Mouse (Mus musculus): Measurements from ENCODE around the gene Olfr1444. TPM values are rescaled to one million over a fixed set of nuclear protein-coding genes. Genes with fewer than 3 reads are reported as not detected.

The Olfr1444 gene
- not detected in 2 replicates for polyA plus RNA-seq (2016; fragmentation: Nextera tagmentation; extraction: Ambion mirVana)

- WGBS, result 63% methylated on average over 1 of the region's 1 CpGs
- no peak within 1 kb of the TSS for H3K4me2 ChIP-seq (replicated peaks)
- ATAC-seq (ENCODE audit: low FRiP score, low read depth), result no peak
- no peak within 1 kb of the TSS for H3K9ac ChIP-seq (replicated peaks)
- H3K4me3 ChIP-seq, result no peak within 1 kb of the TSS
- H3K9me3 ChIP-seq, result no peaks in the 10 kb centered on the region
- H3K27me3 ChIP-seq, result no peaks in the 10 kb centered on the region
- no peak within 1 kb of the TSS for H3K27ac ChIP-seq (replicated peaks)
- no peaks in the 10 kb centered on the region for H3K4me1 ChIP-seq
- no peaks in the 10 kb centered on the region for H3K36me3 ChIP-seq
Observed at GRCm38 (mm10) chr19:12856983-12857382, at the start of gene Olfr1444. Gene Olfr1444, plus strand, starts transcription at chr19:12857283.

DNA sequence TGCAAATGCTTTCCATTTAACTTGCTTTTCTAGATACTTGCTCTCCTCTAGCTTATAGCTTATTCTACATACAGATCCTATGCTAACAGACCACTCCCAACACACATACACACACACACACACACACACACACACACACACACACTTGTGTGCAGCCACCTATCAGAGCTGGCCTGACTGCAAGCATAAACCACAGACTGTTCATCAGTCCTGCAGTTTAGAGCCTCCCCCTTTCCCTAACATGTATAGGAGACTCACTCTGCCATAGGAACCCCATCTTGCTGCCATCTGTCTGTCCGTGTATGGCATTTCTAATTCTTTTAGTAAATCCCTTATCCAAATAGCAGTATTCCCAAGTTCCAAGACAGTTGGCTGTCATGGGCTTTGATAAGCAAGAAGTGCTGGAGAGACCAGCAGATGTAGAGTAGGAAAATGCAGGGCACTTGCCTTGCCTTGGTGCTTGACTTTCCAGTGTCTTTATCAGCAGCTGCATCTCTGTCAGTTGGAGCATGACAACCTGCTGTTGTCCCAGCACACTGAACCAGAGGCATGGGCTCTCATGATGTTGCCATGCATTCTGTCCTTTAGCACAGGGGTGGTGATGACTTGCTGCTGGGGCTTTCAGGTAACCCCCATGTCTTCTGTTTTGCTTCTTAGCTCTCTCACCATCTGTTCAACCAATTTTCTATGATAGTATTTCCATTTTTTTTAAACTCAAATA, 44.3 kb upstream of the Olfr1444 start:
- Histone ChIP-seq H3K36me3 (no peaks in the 10 kb centered on the region), H3K9ac (replicated peaks) (no peak overlapping the region), H3K9me3 (no peaks in the 10 kb centered on the region), H3K27ac (replicated peaks) (no peak overlapping the region), H3K4me3 (no peak overlapping the region), H3K27me3 (no peaks in the 10 kb centered on the region), H3K4me2 (replicated peaks) (no peak overlapping the region), H3K4me1 (no peaks in the 10 kb centered on the region)
- ATAC-seq (ENCODE audit: low FRiP score, low read depth), result no peak
- 56% methylated on average over 1 of the region's 1 CpGs for WGBS

GRCm38 (mm10) chr19:12813883-12814282, 43.2 kb upstream of the Olfr1444 start:
- 90% methylated on average over 1 of the region's 1 CpGs for WGBS
- Histone ChIP-seq H3K4me2 (replicated peaks) (no peak overlapping the region), H3K9me3 (no peaks in the 10 kb centered on the region), H3K27ac (replicated peaks) (no peak overlapping the region), H3K27me3 (no peaks in the 10 kb centered on the region), H3K4me3 (no peak overlapping the region), H3K4me1 (no peaks in the 10 kb centered on the region), H3K36me3 (no peaks in the 10 kb centered on the region), H3K9ac (replicated peaks) (no peak overlapping the region)
- no peak for ATAC-seq (ENCODE audit: low FRiP score, low read depth)

GRCm38 (mm10) chr19:12818507-12818906, 38.6 kb upstream of the Olfr1444 start:
- Histone ChIP-seq H3K36me3 (no peaks in the 10 kb centered on the region), H3K4me3 (no peak overlapping the region), H3K27me3 (no peaks in the 10 kb centered on the region), H3K9ac (replicated peaks) (no peak overlapping the region), H3K27ac (replicated peaks) (no peak overlapping the region), H3K4me2 (replicated peaks) (no peak overlapping the region), H3K9me3 (no peaks in the 10 kb centered on the region), H3K4me1 (no peaks in the 10 kb centered on the region)
- 94% methylated on average over 1 of the region's 1 CpGs for WGBS
- no peak for ATAC-seq (ENCODE audit: low FRiP score, low read depth)

DNA sequence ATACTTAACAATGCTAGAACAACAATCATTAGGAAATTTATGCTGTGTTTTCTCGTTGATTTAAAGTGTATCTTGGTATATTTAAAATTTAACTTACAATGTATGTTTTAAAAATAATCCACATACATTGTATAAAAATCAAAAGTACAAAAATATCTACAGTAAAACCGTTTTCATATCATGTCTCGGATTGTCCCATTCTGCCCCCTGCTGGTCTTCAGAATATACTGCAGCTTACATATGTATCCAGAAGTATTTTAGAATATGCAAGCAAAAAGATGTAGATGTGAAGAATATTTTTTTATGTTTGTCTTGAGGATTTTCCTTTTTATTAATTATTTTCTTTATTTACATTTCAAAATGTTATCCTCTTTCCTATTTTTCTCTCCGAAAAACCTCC, 36.7 kb upstream of the Olfr1444 start:
- WGBS, result 39% methylated on average over 4 of the region's 4 CpGs
- Histone ChIP-seq H3K36me3 (no peaks in the 10 kb centered on the region), H3K27me3 (no peaks in the 10 kb centered on the region), H3K4me3 (no peak overlapping the region), H3K27ac (replicated peaks) (no peak overlapping the region), H3K9ac (replicated peaks) (no peak overlapping the region), H3K9me3 (no peaks in the 10 kb centered on the region), H3K4me1 (no peaks in the 10 kb centered on the region), H3K4me2 (replicated peaks) (no peak overlapping the region)
- no peak for ATAC-seq (ENCODE audit: low FRiP score, low read depth)

DNA sequence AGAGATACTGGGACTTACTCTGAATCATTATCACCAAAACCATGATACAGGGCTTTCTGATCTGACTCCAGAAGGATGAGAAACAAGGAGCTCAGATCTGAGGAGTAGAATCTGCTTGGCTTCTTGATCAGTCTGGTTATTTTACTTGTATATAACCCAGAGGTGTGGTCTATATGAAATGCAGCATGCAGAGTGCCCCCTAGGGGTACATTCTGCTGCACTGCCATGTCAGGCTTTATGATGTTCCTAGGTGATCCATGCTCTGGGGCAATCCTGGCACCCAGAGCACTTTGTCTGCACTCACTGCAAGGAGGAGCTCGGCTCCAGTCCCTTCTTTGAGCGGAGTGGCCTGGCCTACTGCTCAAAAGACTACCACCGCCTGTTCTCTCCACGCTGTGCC, 32.5 kb upstream of the Olfr1444 start:
- no peak overlapping the region for H3K27ac ChIP-seq (replicated peaks)
- H3K27me3 ChIP-seq, result no peaks in the 10 kb centered on the region
- H3K4me1 ChIP-seq, result no peaks in the 10 kb centered on the region
- H3K4me3 ChIP-seq, result no peak overlapping the region
- H3K4me2 ChIP-seq (replicated peaks), result no peak overlapping the region
- H3K9ac ChIP-seq (replicated peaks), result no peak overlapping the region
- no peaks in the 10 kb centered on the region for H3K36me3 ChIP-seq
- WGBS, result 72% methylated on average over 4 of the region's 4 CpGs
- H3K9me3 ChIP-seq, result no peaks in the 10 kb centered on the region
- ATAC-seq (ENCODE audit: low FRiP score, low read depth), result 0 out of 2 replicates have a peak, but pooled peaks have one; percentile 19

DNA sequence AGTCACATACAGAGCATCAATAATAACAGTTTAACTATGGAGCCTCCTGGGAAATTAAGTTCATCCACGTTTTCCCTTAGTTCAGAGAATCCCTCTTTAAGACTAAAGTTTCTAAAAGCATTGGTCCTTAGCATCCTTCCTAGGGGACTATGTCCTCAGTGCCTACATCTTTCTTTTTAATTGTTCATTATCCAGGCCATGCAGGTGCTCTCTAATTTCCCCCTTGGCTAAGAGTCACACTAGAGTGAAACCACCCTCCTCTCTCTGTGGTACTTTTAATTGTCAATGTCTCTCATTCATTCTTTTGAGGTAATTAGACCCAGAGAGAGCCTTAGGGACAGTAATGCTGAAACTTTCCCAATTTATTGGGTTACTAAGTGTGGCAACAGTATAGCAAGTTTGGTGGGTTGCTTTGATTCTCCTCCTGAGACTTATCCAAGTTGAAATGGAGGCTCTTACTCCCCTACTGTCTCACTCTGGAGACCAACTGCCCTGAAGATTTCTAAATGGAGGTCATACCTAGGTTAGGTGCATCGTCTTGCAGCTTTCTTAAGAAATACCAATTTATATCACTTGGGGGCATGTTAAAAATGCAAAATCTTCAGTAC, 26.2 kb upstream of the Olfr1444 start:
- H3K27me3 ChIP-seq, result no peaks in the 10 kb centered on the region
- WGBS, result 80% methylated on average over 2 of the region's 2 CpGs
- H3K9me3 ChIP-seq, result no peaks in the 10 kb centered on the region
- H3K9ac ChIP-seq (replicated peaks), result no peak overlapping the region
- H3K4me3 ChIP-seq, result no peak overlapping the region
- H3K4me1 ChIP-seq, result no peaks in the 10 kb centered on the region
- H3K4me2 ChIP-seq (replicated peaks), result no peak overlapping the region
- H3K36me3 ChIP-seq, result no peaks in the 10 kb centered on the region
- no peak for ATAC-seq (ENCODE audit: low FRiP score, low read depth)
- no peak overlapping the region for H3K27ac ChIP-seq (replicated peaks)

GRCm38 (mm10) chr19:12831559-12831958, 25.5 kb upstream of the Olfr1444 start:
- H3K4me2 ChIP-seq (replicated peaks), result no peak overlapping the region
- H3K27ac ChIP-seq (replicated peaks), result no peak overlapping the region
- no peaks in the 10 kb centered on the region for H3K4me1 ChIP-seq
- H3K36me3 ChIP-seq, result no peaks in the 10 kb centered on the region
- WGBS, result 82% methylated on average over 1 of the region's 1 CpGs
- no peaks in the 10 kb centered on the region for H3K9me3 ChIP-seq
- H3K27me3 ChIP-seq, result no peaks in the 10 kb centered on the region
- H3K4me3 ChIP-seq, result no peak overlapping the region
- no peak for ATAC-seq (ENCODE audit: low FRiP score, low read depth)
- no peak overlapping the region for H3K9ac ChIP-seq (replicated peaks)

GRCm38 (mm10) chr19:12833625-12834024, 23.5 kb upstream of the Olfr1444 start:
- H3K4me2 ChIP-seq (replicated peaks), result no peak overlapping the region
- no peaks in the 10 kb centered on the region for H3K36me3 ChIP-seq
- no peak overlapping the region for H3K4me3 ChIP-seq
- no peaks in the 10 kb centered on the region for H3K9me3 ChIP-seq
- H3K27me3 ChIP-seq, result no peaks in the 10 kb centered on the region
- no peak for ATAC-seq (ENCODE audit: low FRiP score, low read depth)
- no peak overlapping the region for H3K27ac ChIP-seq (replicated peaks)
- no peaks in the 10 kb centered on the region for H3K4me1 ChIP-seq
- 88% methylated on average over 3 of the region's 3 CpGs for WGBS
- H3K9ac ChIP-seq (replicated peaks), result no peak overlapping the region

DNA sequence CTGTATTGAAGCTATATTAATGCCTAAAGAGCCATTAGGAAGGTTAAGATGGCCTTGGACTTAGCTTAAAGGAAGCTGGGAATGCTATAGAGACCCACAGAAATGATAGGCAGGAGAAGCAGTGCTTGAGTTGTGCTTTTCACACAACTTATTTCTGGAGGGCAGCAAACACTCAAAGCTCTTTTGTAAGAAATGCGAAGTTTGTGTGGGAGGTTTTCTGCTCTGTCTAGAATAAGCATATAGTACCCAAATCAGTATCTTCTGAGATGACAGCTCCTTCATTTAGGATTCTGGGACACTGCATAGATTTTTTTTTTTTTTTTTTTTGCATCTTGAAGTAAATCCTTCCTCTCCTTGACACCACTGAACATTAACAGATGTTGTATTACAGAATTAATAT, 18.6 kb upstream of the Olfr1444 start:
- H3K9ac ChIP-seq (replicated peaks), result no peak overlapping the region
- no peaks in the 10 kb centered on the region for H3K9me3 ChIP-seq
- H3K27me3 ChIP-seq, result no peaks in the 10 kb centered on the region
- ATAC-seq (ENCODE audit: low FRiP score, low read depth), result no peak
- H3K27ac ChIP-seq (replicated peaks), result no peak overlapping the region
- H3K36me3 ChIP-seq, result no peaks in the 10 kb centered on the region
- no peak overlapping the region for H3K4me2 ChIP-seq (replicated peaks)
- H3K4me3 ChIP-seq, result no peak overlapping the region
- H3K4me1 ChIP-seq, result no peaks in the 10 kb centered on the region
- WGBS, result 88% methylated on average over 1 of the region's 1 CpGs

DNA sequence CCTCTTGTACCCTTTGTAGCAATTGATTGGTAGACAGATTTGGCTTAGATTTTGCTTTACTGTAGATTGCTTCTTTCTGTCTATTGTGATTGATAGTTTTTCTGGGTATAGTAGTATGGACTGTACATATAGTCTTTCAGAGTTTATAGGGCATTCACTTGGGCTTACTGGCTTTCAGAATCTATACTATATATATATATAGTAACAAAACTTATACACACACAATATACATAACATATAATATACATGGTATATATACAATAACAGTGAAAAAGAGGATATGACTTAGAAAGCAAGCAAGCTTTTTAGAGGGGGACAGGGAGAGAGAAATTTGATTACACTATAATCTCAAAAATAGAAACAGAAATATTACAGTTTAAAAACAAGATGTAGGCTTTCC, 10.7 kb upstream of the Olfr1444 start, which contains the start of gene Gm5244:
Gm5244 (plus strand) TSS at position 301 of the 400 bp plus-strand sequence.
- H3K9me3 ChIP-seq, result no peaks in the 10 kb centered on the region
- H3K4me2 ChIP-seq (replicated peaks), result no peak within 1 kb of the TSS
- ATAC-seq (ENCODE audit: low FRiP score, low read depth), result no peak
- no peaks in the 10 kb centered on the region for H3K27me3 ChIP-seq
- no peaks in the 10 kb centered on the region for H3K4me1 ChIP-seq
- no peak within 1 kb of the TSS for H3K9ac ChIP-seq (replicated peaks)
- no peak within 1 kb of the TSS for H3K27ac ChIP-seq (replicated peaks)
- no peak within 1 kb of the TSS for H3K4me3 ChIP-seq
- no peaks in the 10 kb centered on the region for H3K36me3 ChIP-seq

GRCm38 (mm10) chr19:12883555-12883954, 26.5 kb downstream of the Olfr1444 start, which contains the start of gene Olfr1445:
Gene Olfr1445, plus strand, starts transcription at chr19:12883855.
- Histone ChIP-seq H3K9me3 (no peaks in the 10 kb centered on the region), H3K9ac (replicated peaks) (no peak within 1 kb of the TSS), H3K27ac (replicated peaks) (no peak within 1 kb of the TSS), H3K4me3 (no peak within 1 kb of the TSS), H3K27me3 (no peaks in the 10 kb centered on the region), H3K4me2 (replicated peaks) (no peak within 1 kb of the TSS), H3K4me1 (no peaks in the 10 kb centered on the region), H3K36me3 (no peaks in the 10 kb centered on the region)
- WGBS, result 85% methylated on average over 2 of the region's 2 CpGs
- ATAC-seq (ENCODE audit: low FRiP score, low read depth), result no peak

All from midbrain, embryonic 12.5 days (tissue).